Mouse (Mus musculus): ENCODE measurements around the gene Gas2l3. TPM values are rescaled to one million over a fixed set of nuclear protein-coding genes. Genes with fewer than 3 reads are reported as not detected.

Gene Gas2l3
- total and polyA plus RNA-seq, 3 experiments, result 2.9 to 3.7 TPM; not detected in 1

GRCm38 (mm10) chr10:89462890-89463289 lies 19.1 kb upstream of the Gas2l3 start:
- peak; percentile 61 for DNase-seq (ENCODE audit: low read depth, low spot score)
- Histone ChIP-seq H3K27me3 (ENCODE audit: control insufficient read depth in 1 of 2, insufficient read depth in 2 of 2, low read length in 2 of 2) (no peaks in the 10 kb centered on the region), H3K36me3 (ENCODE audit: control insufficient read depth in 1 of 2, insufficient read depth in 2 of 2, low read length in 2 of 2) (peaks cover 0 to 21% of the 10 kb centered on the region in 2 experiments; a peak in 2 of 4 replicates), H3K9ac (ENCODE audit: control insufficient read depth, low read depth, low read length, poor library complexity, severe bottlenecking) (peak overlapping the region; percentile 42), H3K27ac (ENCODE audit: control insufficient read depth, low read depth, low read length) (peak overlapping the region; percentile 53), H3K4me1 (ENCODE audit: control insufficient read depth in 1 of 2, insufficient read depth in 2 of 2, low read length in 2 of 2) (peaks cover 15 to 16% of the 10 kb centered on the region in 2 experiments), H3K79me2 (ENCODE audit: control insufficient read depth, insufficient read depth, low read length, poor library complexity) (no peaks in the 10 kb centered on the region), H3K9me3 (replicated peaks; ENCODE audit: insufficient read depth, low read length) (no peaks in the 10 kb centered on the region), H3K4me3 (ENCODE audit: control insufficient read depth in 1 of 2, insufficient read depth in 1 of 2, low read depth in 2 of 2, low read length in 2 of 2) (peak overlapping the region; percentile 43 to 72)
- TF ChIP-seq RAD21 (IDR thresholded peaks at IDR 0.05; ENCODE audit: low read depth, low read length) (no peak), CTCF (IDR thresholded peaks at IDR 0.05 in 2 of 3, conservative IDR thresholded peaks at IDR 0.05 in 1 of 3; ENCODE audit: control insufficient read depth in 1 of 3, insufficient read depth in 1 of 3, low read depth in 2 of 3, low read length in 3 of 3, poor library complexity in 1 of 3, severe bottlenecking in 1 of 3) (no peak), KAT2A (conservative IDR thresholded peaks at IDR 0.05; ENCODE audit: low read depth, low read length) (no peak), CHD1 (IDR thresholded peaks at IDR 0.05; ENCODE audit: low read depth, low read length) (no peak), JUND (IDR thresholded peaks at IDR 0.05; ENCODE audit: low read depth, low read length) (no peak), TAL1 (IDR thresholded peaks at IDR 0.05; ENCODE audit: low read length) (no peak), RCOR1 (IDR thresholded peaks at IDR 0.05; ENCODE audit: low read depth, low read length) (0 out of 2 replicates have a peak, but pooled peaks have one; percentile 6), UBTF (IDR thresholded peaks at IDR 0.05; ENCODE audit: borderline replicate concordance, insufficient read depth, low read depth, low read length) (no peak), BHLHE40 (IDR thresholded peaks at IDR 0.05; ENCODE audit: borderline replicate concordance, low read depth, low read length) (no peak), POLR2AphosphoS5 (IDR thresholded peaks at IDR 0.05; ENCODE audit: borderline replicate concordance, low read depth, low read length) (no peak), HCFC1 (IDR thresholded peaks at IDR 0.05; ENCODE audit: low read depth, low read length) (no peak), ELF1 (IDR thresholded peaks at IDR 0.05; ENCODE audit: low read depth, low read length) (no peak), USF2 (IDR thresholded peaks at IDR 0.05; ENCODE audit: borderline replicate concordance in 1 of 2, insufficient read depth in 1 of 2, low read depth in 1 of 2, low read length in 2 of 2) (no peak), SIN3A (IDR thresholded peaks at IDR 0.05; ENCODE audit: low read length) (no peak), POLR2AphosphoS2 (IDR thresholded peaks at IDR 0.05; ENCODE audit: low read length) (no peak), POLR2A (IDR thresholded peaks at IDR 0.05; ENCODE audit: control insufficient read depth in 1 of 2, insufficient read depth in 1 of 2, low read depth in 1 of 2, low read length in 2 of 2, poor library complexity in 1 of 2) (no peak; a peak in 1 of 4 replicates), MAX (IDR thresholded peaks at IDR 0.05; ENCODE audit: low read length) (peak; percentile 12; the same call in 1 of the 2 replicates), MEF2A (IDR thresholded peaks at IDR 0.05; ENCODE audit: extremely low read depth, insufficient replicate concordance, low read depth, low read length, poor library complexity, severe bottlenecking) (no peak), USF1 (IDR thresholded peaks at IDR 0.05; ENCODE audit: low read depth, low read length) (no peak), MXI1 (IDR thresholded peaks at IDR 0.05; ENCODE audit: low read depth, low read length) (peak; percentile 38; the same call in 1 of the 2 replicates), ZKSCAN1 (IDR thresholded peaks at IDR 0.05; ENCODE audit: low read depth, low read length) (no peak), ZNF384 (IDR thresholded peaks at IDR 0.05; ENCODE audit: low read depth, low read length) (no peak), NRF1 (IDR thresholded peaks at IDR 0.05; ENCODE audit: insufficient read depth, low read depth, low read length, poor library complexity, severe bottlenecking) (no peak), GATA1 (IDR thresholded peaks at IDR 0.05; ENCODE audit: low read depth, low read length) (no peak), GABPA (IDR thresholded peaks at IDR 0.05; ENCODE audit: low read depth, low read length) (no peak), ETS1 (IDR thresholded peaks at IDR 0.05; ENCODE audit: low read depth, low read length) (peak; percentile 70), CHD2 (IDR thresholded peaks at IDR 0.05; ENCODE audit: low read length) (peak; percentile 40; the same call in 1 of the 2 replicates), E2F4 (IDR thresholded peaks at IDR 0.05; ENCODE audit: borderline replicate concordance, low read depth, low read length) (no peak), ZMIZ1 (IDR thresholded peaks at IDR 0.05; ENCODE audit: low read depth, low read length) (no peak), SMC3 (IDR thresholded peaks at IDR 0.05; ENCODE audit: low read depth, low read length) (0 out of 2 replicates have a peak, but pooled peaks have one; percentile 5), NELFE (IDR thresholded peaks at IDR 0.05; ENCODE audit: low read depth, low read length) (no peak), TBP (IDR thresholded peaks at IDR 0.05; ENCODE audit: low read depth, low read length) (no peak), ZC3H11A (IDR thresholded peaks at IDR 0.05; ENCODE audit: low read depth, low read length) (0 out of 2 replicates have a peak, but pooled peaks have one; percentile 19), MAZ (IDR thresholded peaks at IDR 0.05; ENCODE audit: low read depth, low read length) (peak; percentile 85), EP300 (IDR thresholded peaks at IDR 0.05; ENCODE audit: low read depth in 1 of 2, low read length in 2 of 2) (peak in 1 of 2 experiments; percentile 73; a peak in 3 of 4 replicates), MYB (IDR thresholded peaks at IDR 0.05; ENCODE audit: low read depth, low read length) (peak; percentile 47), MAFK (IDR thresholded peaks at IDR 0.05; ENCODE audit: borderline replicate concordance, low read depth, low read length) (no peak), MYC (IDR thresholded peaks at IDR 0.05; ENCODE audit: low read depth, low read length) (no peak)

Measured in MEL (cell line).